Mouse (Mus musculus) brown adipose tissue, adult 24 weeks (tissue): ENCODE measurements at regions not wholly inside any gene's neighbourhood (a gene's known extent, or its start where the extent isn't known, plus 50 kb on each side); places are given as distances from the start of the nearest gene placed in this dataset.

ENCODE experiments used
- H3K27ac ChIP-seq: fragments of 200-500 bp; replicated peaks from 2 replicates; pipeline ENCODE4 v1.5.1; 2012; ENCODE audit warnings: low read depth, mild to moderate bottlenecking, low read length
- H3K4me1 ChIP-seq: fragments of 200-500 bp; 2 replicates; pipeline ENCODE4 v1.6.1; 2012; ENCODE audit warnings: low read length, mixed read lengths; ENCODE audit not compliant: control insufficient read depth, insufficient read depth, insufficient read length
- H3K4me3 ChIP-seq: fragments of 200-500 bp; 2 replicates; pipeline ENCODE4 v1.5.1; 2012; ENCODE audit warnings: low read depth, mild to moderate bottlenecking, low read length, moderate library complexity; ENCODE audit not compliant: insufficient read depth

GRCm38 (mm10) chr2:160002695-160003094, 331.3 kb downstream of the Gm826 start:
- no peak overlapping the region for H3K4me3 ChIP-seq
- no peak overlapping the region for H3K27ac ChIP-seq
- 0 out of 2 replicates have a peak, but pooled peaks cover 2% of the 10 kb centered on the region for H3K4me1 ChIP-seq

GRCm38 (mm10) chr2:160000449-160000848, 333.5 kb downstream of the Gm826 start:
- no peak overlapping the region for H3K4me3 ChIP-seq
- H3K4me1 ChIP-seq = 0 out of 2 replicates have a peak, but pooled peaks cover 2% of the 10 kb centered on the region

GRCm38 (mm10) chr2:159997395-159997794, 336.6 kb downstream of the Gm826 start:
- 0 out of 2 replicates have a peak, but pooled peaks cover 2% of the 10 kb centered on the region for H3K4me1 ChIP-seq
- H3K27ac ChIP-seq = no peak overlapping the region
- no peak overlapping the region for H3K4me3 ChIP-seq

More at GRCm38 (mm10) chr2:160000449-160000848, 333.5 kb downstream of the Gm826 start:
- no peak overlapping the region for H3K27ac ChIP-seq

- no peaks in the 10 kb centered on the region for H3K4me1 ChIP-seq
- H3K4me3 ChIP-seq = no peak overlapping the region
- no peak overlapping the region for H3K27ac ChIP-seq
These were observed 339.5 kb downstream of the Gm826 start for GRCm38 (mm10) chr2:159994490-159994889.

- H3K4me3 ChIP-seq = no peak overlapping the region
- H3K27ac ChIP-seq = no peak overlapping the region
- H3K4me1 ChIP-seq = no peaks in the 10 kb centered on the region
These were observed 347.2 kb downstream of the Gm826 start for GRCm38 (mm10) chr2:159986719-159987118.

GRCm38 (mm10) chr2:159981694-159982093, 352.3 kb downstream of the Gm826 start:
- H3K4me3 ChIP-seq = no peak overlapping the region
- H3K4me1 ChIP-seq = 0 out of 2 replicates have a peak, but pooled peaks cover 3% of the 10 kb centered on the region
- H3K27ac ChIP-seq = no peak overlapping the region

- Histone ChIP-seq H3K27ac (no peak overlapping the region), H3K4me1 (no peaks in the 10 kb centered on the region)
These were observed 383.6 kb downstream of the Gm826 start for GRCm38 (mm10) chr2:159950369-159950768.

GRCm38 (mm10) chr2:159949046-159949445, 384.9 kb downstream of the Gm826 start:
- H3K4me1 ChIP-seq = no peaks in the 10 kb centered on the region
- H3K27ac ChIP-seq = no peak overlapping the region
- no peak overlapping the region for H3K4me3 ChIP-seq

More at GRCm38 (mm10) chr2:159950369-159950768, 383.6 kb downstream of the Gm826 start:
- H3K4me3 ChIP-seq = no peak overlapping the region

GRCm38 (mm10) chr2:159930744-159931143, 403.2 kb downstream of the Gm826 start:
- Histone ChIP-seq H3K4me1 (no peaks in the 10 kb centered on the region), H3K27ac (no peak overlapping the region), H3K4me3 (no peak overlapping the region)

GRCm38 (mm10) chr2:159889701-159890100, 444.3 kb downstream of the Gm826 start:
- Histone ChIP-seq H3K4me1 (no peaks in the 10 kb centered on the region), H3K27ac (no peak overlapping the region), H3K4me3 (no peak overlapping the region)

- no peaks in the 10 kb centered on the region for H3K4me1 ChIP-seq
- H3K4me3 ChIP-seq = no peak overlapping the region
- no peak overlapping the region for H3K27ac ChIP-seq
These were observed 449.0 kb downstream of the Gm826 start for GRCm38 (mm10) chr2:159884773-159885459.

- H3K4me1 ChIP-seq = no peaks in the 10 kb centered on the region
- H3K4me3 ChIP-seq = no peak overlapping the region
- no peak overlapping the region for H3K27ac ChIP-seq
These were observed 467.0 kb downstream of the Gm826 start for GRCm38 (mm10) chr2:159866981-159867380.

- no peak overlapping the region for H3K4me3 ChIP-seq
- no peak overlapping the region for H3K27ac ChIP-seq
- no peaks in the 10 kb centered on the region for H3K4me1 ChIP-seq
These were observed 467.6 kb downstream of the Gm826 start for GRCm38 (mm10) chr2:159866391-159866790.

GRCm38 (mm10) chr2:159863185-159863584, 470.8 kb downstream of the Gm826 start:
- Histone ChIP-seq H3K4me1 (no peaks in the 10 kb centered on the region), H3K4me3 (no peak overlapping the region)

GRCm38 (mm10) chr2:159853891-159854665, 479.9 kb downstream of the Gm826 start:
- Histone ChIP-seq H3K27ac (no peak overlapping the region; the same call in 1 of the 2 replicates), H3K4me1 (no peaks in the 10 kb centered on the region), H3K4me3 (no peak overlapping the region)

More at GRCm38 (mm10) chr2:159863185-159863584, 470.8 kb downstream of the Gm826 start:
- H3K27ac ChIP-seq = no peak overlapping the region
